Mouse (Mus musculus): ENCODE results near the gene Plekhj1. TPM values are rescaled to one million over a fixed set of nuclear protein-coding genes. Genes with fewer than 3 reads are reported as not detected.
A peak's percentile ranks its signal among the peaks of the same experiment; 100 is the strongest.

Plekhj1 gene
- polyA plus RNA-seq (2014; fragmentation: Nextera tagmentation; extraction: Ambion mirVana): 107 and 116 TPM in 2 replicates

DNA sequence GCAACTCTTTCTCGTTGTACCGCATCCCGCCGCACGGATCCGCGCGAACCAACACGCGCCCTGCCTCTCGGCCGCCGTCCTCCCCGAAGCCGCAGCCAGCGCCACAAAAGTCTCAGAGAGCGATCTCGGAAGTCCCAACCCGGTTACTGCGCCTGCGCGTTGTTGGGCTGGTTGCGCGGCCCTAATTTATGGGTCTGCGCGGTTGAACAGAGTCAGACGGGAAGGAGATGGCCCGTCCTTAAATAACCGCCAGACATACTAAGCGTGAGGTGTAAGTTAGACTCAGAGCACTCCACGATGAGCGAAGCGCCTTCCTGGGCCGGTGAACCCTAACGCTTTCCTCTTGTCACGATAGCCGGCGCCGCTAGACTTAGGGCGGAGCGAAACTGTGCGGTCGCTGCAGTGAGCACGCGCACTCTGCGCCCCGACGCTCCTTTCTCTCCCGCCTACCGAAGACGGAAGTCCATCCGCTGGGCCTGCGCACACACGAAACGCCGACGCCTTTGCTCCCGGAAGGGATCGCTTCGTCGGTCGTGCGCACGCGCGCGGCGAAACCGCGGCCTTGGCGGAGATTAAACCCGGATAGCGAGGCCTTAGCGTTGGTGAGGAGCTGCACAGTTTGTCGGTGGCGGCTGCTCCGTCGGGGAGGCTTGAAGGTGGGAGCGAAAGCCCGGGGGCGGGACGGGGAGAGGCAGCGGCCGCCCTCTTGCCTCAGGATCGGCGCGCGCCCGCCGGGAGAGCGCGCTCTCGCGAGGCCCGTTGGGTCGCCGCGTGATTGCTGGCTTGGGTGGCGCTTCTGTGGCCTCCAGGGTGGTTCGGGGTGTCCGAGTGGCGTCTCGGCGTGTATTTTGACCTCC, at the start of gene Plekhj1, which contains the start of gene Sf3a2:
TSS of gene Plekhj1 (minus strand) at position 477 of the 857 bp plus-strand sequence.
TSS of gene Sf3a2 (plus strand) at position 49 of the 857 bp plus-strand sequence.
- WGBS: 0% methylated on average over 104 of the region's 104 CpGs
- ATAC-seq (ENCODE audit: low FRiP score, low TSS enrichment) (peak; percentile 89), DNase-seq (peak; percentile 98)
- Histone ChIP-seq H3K36me3 (ENCODE audit: control insufficient read depth, insufficient read depth, low read length) (peaks cover 65% of the 10 kb centered on the region), H3K9ac (replicated peaks; ENCODE audit: low read length) (peak within 1 kb of the TSS; percentile 91), H3K4me2 (ENCODE audit: low read length) (peak within 1 kb of the TSS; percentile 82), H3K27me3 (ENCODE audit: control insufficient read depth, insufficient read depth, low read length) (no peaks in the 10 kb centered on the region), H3K4me3 (replicated peaks; ENCODE audit: low read depth, low read length) (peak within 1 kb of the TSS; percentile 88), H3K4me1 (ENCODE audit: control insufficient read depth, insufficient read depth, low read length) (peaks cover 22% of the 10 kb centered on the region), H3K9me3 (ENCODE audit: control insufficient read depth, low read length) (no peaks in the 10 kb centered on the region), H3K27ac (replicated peaks; ENCODE audit: low read depth, low read length) (peak within 1 kb of the TSS; percentile 91)

DNA sequence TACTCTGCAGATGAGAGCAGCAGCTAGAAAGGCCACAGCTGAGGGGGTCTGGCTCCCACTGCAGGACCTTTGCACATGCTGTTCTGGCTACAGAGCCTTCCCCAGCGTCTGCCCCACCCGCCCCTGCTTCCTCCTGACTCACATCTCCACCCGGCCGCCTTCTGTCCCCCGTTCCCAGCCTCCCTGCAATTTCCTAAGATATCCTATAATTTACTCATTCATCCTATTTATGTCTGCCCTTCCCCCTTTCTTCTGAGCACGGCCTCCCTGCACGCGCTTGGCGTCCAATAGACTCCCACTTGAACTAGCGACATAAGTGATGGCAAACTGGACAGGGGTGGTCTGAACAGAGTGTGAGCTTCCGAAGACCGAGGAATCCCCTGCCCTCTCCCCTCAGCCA, 47.3 kb upstream of the Plekhj1 start:
- H3K27me3 ChIP-seq (ENCODE audit: control insufficient read depth, insufficient read depth, low read length): peaks cover 30% of the 10 kb centered on the region
- 0 out of 2 replicates have a peak, but pooled peaks cover 3% of the 10 kb centered on the region for H3K4me1 ChIP-seq (ENCODE audit: control insufficient read depth, insufficient read depth, low read length)
- H3K9ac ChIP-seq (replicated peaks; ENCODE audit: low read length): no peak overlapping the region
- DNase-seq (no peak), ATAC-seq (ENCODE audit: low FRiP score, low TSS enrichment) (no peak)
- H3K27ac ChIP-seq (replicated peaks; ENCODE audit: low read depth, low read length): no peak overlapping the region
- no peak overlapping the region for H3K4me2 ChIP-seq (ENCODE audit: low read length)
- no peaks in the 10 kb centered on the region for H3K9me3 ChIP-seq (ENCODE audit: control insufficient read depth, low read length)
- 81% methylated on average over 12 of the region's 12 CpGs for WGBS
- H3K4me3 ChIP-seq (replicated peaks; ENCODE audit: low read depth, low read length): no peak overlapping the region
- peaks cover 6% of the 10 kb centered on the region; the same call in 1 of the 2 replicates for H3K36me3 ChIP-seq (ENCODE audit: control insufficient read depth, insufficient read depth, low read length)

DNA sequence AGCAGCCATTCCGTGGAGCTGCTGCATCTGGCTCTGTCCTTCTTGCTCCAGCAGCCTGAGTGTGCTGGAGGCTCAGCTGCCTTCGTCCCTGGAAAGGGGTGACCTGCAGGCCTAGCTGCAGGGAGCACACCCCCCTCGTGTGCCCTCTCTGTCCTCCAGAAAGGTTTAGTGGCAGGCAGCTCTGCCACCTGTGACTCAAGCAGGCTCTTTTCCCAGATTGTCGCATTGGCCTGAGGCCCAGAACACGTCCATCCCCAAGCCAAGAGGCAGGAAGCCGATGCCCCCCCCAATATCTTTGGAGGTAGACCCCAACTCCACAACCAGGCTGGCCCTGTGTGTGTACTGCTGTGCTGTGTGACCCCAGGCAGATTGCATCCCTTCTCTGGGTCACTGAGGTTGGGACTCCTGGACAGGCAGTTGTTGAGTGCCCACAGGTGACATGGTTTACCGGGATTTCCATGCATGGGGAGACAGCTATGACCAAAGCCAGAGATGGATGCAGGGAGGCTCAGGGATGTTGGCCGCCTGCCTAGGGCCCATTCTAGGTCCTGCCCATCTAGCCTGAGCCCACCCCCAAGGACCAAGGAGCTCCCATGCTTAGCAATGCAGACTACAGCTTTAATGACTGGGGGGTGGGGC, 46.7 kb upstream of the Plekhj1 start:
- 66% methylated on average over 8 of the region's 8 CpGs for WGBS
- Histone ChIP-seq H3K4me2 (ENCODE audit: low read length) (no peak overlapping the region), H3K27me3 (ENCODE audit: control insufficient read depth, insufficient read depth, low read length) (peaks cover 30% of the 10 kb centered on the region), H3K4me1 (ENCODE audit: control insufficient read depth, insufficient read depth, low read length) (0 out of 2 replicates have a peak, but pooled peaks cover 6% of the 10 kb centered on the region), H3K4me3 (replicated peaks; ENCODE audit: low read depth, low read length) (no peak overlapping the region), H3K9ac (replicated peaks; ENCODE audit: low read length) (no peak overlapping the region), H3K9me3 (ENCODE audit: control insufficient read depth, low read length) (no peaks in the 10 kb centered on the region), H3K36me3 (ENCODE audit: control insufficient read depth, insufficient read depth, low read length) (peaks cover 1% of the 10 kb centered on the region; the same call in 1 of the 2 replicates), H3K27ac (replicated peaks; ENCODE audit: low read depth, low read length) (no peak overlapping the region)
- no peak for DNase-seq
- no peak for ATAC-seq (ENCODE audit: low FRiP score, low TSS enrichment)

DNA sequence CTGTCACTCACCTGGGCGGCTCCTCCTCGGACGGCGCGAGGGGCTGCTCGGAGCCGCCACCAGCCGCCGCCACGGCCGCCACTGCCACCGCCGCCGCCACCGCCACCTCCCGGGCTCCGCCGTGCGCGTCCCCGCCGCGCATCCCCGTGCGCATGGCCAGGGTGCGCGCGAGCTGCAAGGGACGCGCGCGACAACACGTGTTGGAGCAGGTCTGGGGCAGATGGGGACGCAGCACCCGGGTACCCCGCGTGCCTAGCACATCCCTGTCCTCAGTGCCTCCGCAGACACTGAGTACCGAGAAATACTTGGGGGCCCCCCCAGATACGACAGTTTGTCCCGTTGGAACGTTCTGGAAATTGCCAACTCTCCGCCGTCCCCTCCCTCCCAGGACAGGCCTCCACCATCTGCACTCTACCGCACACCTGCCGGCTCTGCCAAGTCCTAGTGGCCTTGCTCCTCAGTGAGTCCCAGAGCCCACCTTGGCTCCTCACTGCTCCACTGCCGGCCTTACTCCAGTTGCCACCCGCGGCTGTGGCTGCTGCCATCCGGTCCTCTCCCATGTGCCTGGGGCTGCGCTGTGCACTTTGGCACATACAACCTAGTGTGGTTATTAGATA, 45.6 kb upstream of the Plekhj1 start, which contains the start of gene Lingo3:
TSS of gene Lingo3 (minus strand) at position 109 of the 617 bp plus-strand sequence.
- ATAC-seq (ENCODE audit: low FRiP score, low TSS enrichment): peak; percentile 11; the same call in 1 of the 2 replicates
- 4% methylated on average over 50 of the region's 51 CpGs for WGBS
- Histone ChIP-seq H3K4me3 (replicated peaks; ENCODE audit: low read depth, low read length) (peak within 1 kb of the TSS; percentile 48), H3K4me1 (ENCODE audit: control insufficient read depth, insufficient read depth, low read length) (0 out of 2 replicates have a peak, but pooled peaks cover 6% of the 10 kb centered on the region), H3K9me3 (ENCODE audit: control insufficient read depth, low read length) (no peaks in the 10 kb centered on the region), H3K36me3 (ENCODE audit: control insufficient read depth, insufficient read depth, low read length) (no peaks in the 10 kb centered on the region), H3K27ac (replicated peaks; ENCODE audit: low read depth, low read length) (no peak within 1 kb of the TSS), H3K27me3 (ENCODE audit: control insufficient read depth, insufficient read depth, low read length) (peaks cover 30% of the 10 kb centered on the region), H3K9ac (replicated peaks; ENCODE audit: low read length) (peak within 1 kb of the TSS; percentile 56), H3K4me2 (ENCODE audit: low read length) (peak within 1 kb of the TSS; percentile 73)
- peak; percentile 79 for DNase-seq

DNA sequence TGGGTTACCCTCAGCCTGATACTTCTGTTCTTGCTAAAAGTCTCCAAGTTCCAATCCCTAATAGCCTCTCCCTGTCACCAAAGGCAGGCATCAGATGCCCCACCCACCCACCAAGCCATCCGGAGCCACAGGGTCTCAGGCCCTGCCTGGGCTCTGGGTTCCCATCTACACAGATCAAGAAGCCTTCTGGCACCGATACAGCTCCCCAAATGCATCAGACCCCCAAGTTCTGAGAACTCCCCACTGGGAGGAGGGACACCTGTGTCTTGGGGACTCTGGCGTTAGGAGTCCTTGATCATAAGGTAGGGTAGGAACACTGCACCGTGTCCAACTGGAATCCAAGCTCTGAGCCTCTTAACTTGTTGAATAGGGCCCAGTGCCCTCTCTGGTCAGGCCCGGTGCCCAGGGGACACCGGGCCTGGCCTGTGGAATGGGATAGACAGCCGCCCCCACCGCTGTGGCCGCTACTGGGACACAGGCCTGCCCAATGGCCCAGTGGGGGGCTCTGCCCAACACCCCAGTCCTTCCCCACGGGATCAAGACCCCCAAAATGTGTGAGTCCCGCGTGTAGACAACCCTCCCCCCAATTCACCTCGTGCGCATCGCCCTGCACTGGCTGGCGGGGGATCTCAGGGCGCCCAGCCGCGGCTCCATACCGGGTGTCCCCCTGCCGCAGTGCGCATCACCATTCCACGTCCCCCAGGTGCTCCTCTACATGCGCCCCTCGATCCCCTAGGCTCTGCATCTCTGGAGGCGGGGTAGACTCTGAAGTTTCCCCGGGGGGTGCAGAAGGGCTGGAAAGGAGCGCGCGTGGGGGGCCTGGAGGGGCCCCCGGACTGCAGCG, 44.9 kb upstream of the Plekhj1 start:
- ATAC-seq (ENCODE audit: low FRiP score, low TSS enrichment) (peak; percentile 21; the same call in 1 of the 2 replicates), DNase-seq (peak; percentile 13)
- Histone ChIP-seq H3K9ac (replicated peaks; ENCODE audit: low read length) (peak overlapping the region; percentile 56), H3K27ac (replicated peaks; ENCODE audit: low read depth, low read length) (no peak overlapping the region), H3K4me2 (ENCODE audit: low read length) (peak overlapping the region; percentile 73), H3K4me3 (replicated peaks; ENCODE audit: low read depth, low read length) (peak overlapping the region; percentile 48), H3K9me3 (ENCODE audit: control insufficient read depth, low read length) (no peaks in the 10 kb centered on the region), H3K27me3 (ENCODE audit: control insufficient read depth, insufficient read depth, low read length) (peaks cover 30% of the 10 kb centered on the region), H3K36me3 (ENCODE audit: control insufficient read depth, insufficient read depth, low read length) (no peaks in the 10 kb centered on the region), H3K4me1 (ENCODE audit: control insufficient read depth, insufficient read depth, low read length) (0 out of 2 replicates have a peak, but pooled peaks cover 6% of the 10 kb centered on the region)
- 9% methylated on average over 32 of the region's 32 CpGs for WGBS

DNA sequence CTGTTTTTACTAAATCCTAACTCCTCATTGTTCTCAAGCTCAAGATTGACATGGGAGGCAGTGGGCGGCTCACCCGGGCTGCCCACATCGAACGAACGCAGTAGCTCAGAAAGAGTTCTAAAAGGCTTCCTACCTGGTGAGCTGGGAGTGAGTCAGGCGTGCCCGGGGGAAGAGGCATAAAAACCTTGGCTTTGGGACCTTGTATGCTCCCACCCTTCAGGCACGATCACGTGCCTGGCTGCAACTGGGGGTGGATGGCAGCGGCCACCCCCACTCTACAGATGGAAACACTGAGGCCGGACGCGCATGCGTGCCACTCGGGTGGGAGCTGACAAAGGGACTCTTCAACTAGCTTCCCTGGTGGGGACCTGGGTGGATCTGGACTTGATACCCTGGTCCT, 43.9 kb upstream of the Plekhj1 start:
- Histone ChIP-seq H3K4me2 (ENCODE audit: low read length) (no peak overlapping the region), H3K27ac (replicated peaks; ENCODE audit: low read depth, low read length) (no peak overlapping the region), H3K9me3 (ENCODE audit: control insufficient read depth, low read length) (no peaks in the 10 kb centered on the region), H3K27me3 (ENCODE audit: control insufficient read depth, insufficient read depth, low read length) (peaks cover 30% of the 10 kb centered on the region), H3K4me3 (replicated peaks; ENCODE audit: low read depth, low read length) (no peak overlapping the region), H3K36me3 (ENCODE audit: control insufficient read depth, insufficient read depth, low read length) (no peaks in the 10 kb centered on the region), H3K9ac (replicated peaks; ENCODE audit: low read length) (no peak overlapping the region), H3K4me1 (ENCODE audit: control insufficient read depth, insufficient read depth, low read length) (0 out of 2 replicates have a peak, but pooled peaks cover 6% of the 10 kb centered on the region)
- WGBS: 82% methylated on average over 15 of the region's 15 CpGs
- ATAC-seq (ENCODE audit: low FRiP score, low TSS enrichment) (no peak), DNase-seq (no peak)

DNA sequence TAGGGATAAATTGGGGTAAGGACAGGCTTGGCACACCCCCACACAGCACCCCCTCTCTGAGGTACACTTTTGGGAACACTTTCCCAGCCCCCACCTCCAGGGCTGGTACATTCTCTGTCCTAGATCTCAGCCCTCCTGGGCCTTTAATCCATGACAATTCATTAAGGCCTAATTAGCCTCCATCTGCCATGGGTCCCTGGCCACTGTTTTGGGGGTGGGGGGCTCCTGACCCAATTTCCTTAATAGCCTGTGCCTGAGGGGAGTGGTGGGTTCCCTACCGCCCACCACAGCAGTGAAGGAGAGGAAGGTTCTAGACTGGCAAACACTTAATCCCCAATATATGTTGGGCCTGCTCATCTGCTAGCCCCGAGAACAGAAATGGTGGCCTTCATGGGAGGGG, 43.3 kb upstream of the Plekhj1 start:
- no peaks in the 10 kb centered on the region for H3K36me3 ChIP-seq (ENCODE audit: control insufficient read depth, insufficient read depth, low read length)
- 76% methylated on average over 2 of the region's 2 CpGs for WGBS
- H3K9me3 ChIP-seq (ENCODE audit: control insufficient read depth, low read length): no peaks in the 10 kb centered on the region
- H3K4me2 ChIP-seq (ENCODE audit: low read length): no peak overlapping the region
- ATAC-seq (ENCODE audit: low FRiP score, low TSS enrichment): no peak
- H3K4me3 ChIP-seq (replicated peaks; ENCODE audit: low read depth, low read length): no peak overlapping the region
- H3K27me3 ChIP-seq (ENCODE audit: control insufficient read depth, insufficient read depth, low read length): peaks cover 30% of the 10 kb centered on the region
- no peak for DNase-seq
- no peak overlapping the region for H3K9ac ChIP-seq (replicated peaks; ENCODE audit: low read length)
- H3K27ac ChIP-seq (replicated peaks; ENCODE audit: low read depth, low read length): no peak overlapping the region
- 0 out of 2 replicates have a peak, but pooled peaks cover 6% of the 10 kb centered on the region for H3K4me1 ChIP-seq (ENCODE audit: control insufficient read depth, insufficient read depth, low read length)
